Mouse (Mus musculus) neural tube, embryonic 11.5 days (tissue): ENCODE results near the gene Dazap1. TPM values are rescaled to one million over a fixed set of nuclear protein-coding genes. Genes with fewer than 3 reads are reported as not detected.

ENCODE experiments used
- ATAC-seq: fragments of 200-750 bp; cut with Nextera tagmentation; 2 replicates; pipeline ENCODE4 v1.8.0; 2017; ENCODE audit warnings: moderate number of reproducible peaks, mild to moderate bottlenecking, moderate TSS enrichment, moderate library complexity; ENCODE audit not compliant: insufficient read depth, low FRiP score, low TSS enrichment
- DNase-seq: peaks from one replicate; pipeline ENCODE4 v3.0.0-alpha.2; 2015; ENCODE audit warnings: low spot score
- H3K27ac ChIP-seq: fragments of 300-500 bp; sonication (generic); 2 replicates; pipeline ENCODE4 v1.5.1; 2014; ENCODE audit warnings: low read depth, mild to moderate bottlenecking, low read length
- H3K27me3 ChIP-seq: fragments of 300-500 bp; sonication (generic); 2 replicates; pipeline ENCODE4 v1.6.1; 2014; ENCODE audit warnings: mild to moderate bottlenecking, low read length, mixed read lengths; ENCODE audit not compliant: control insufficient read depth, insufficient read depth
- H3K36me3 ChIP-seq: fragments of 300-500 bp; sonication (generic); 2 replicates; pipeline ENCODE4 v1.6.1; 2014; ENCODE audit warnings: mild to moderate bottlenecking, low read length, moderate library complexity, mixed read lengths; ENCODE audit not compliant: control insufficient read depth, insufficient read depth
- H3K4me1 ChIP-seq: fragments of 300-500 bp; sonication (generic); 2 replicates; pipeline ENCODE4 v1.6.1; 2014; ENCODE audit warnings: low read length, mixed read lengths; ENCODE audit not compliant: control insufficient read depth, insufficient read depth
- H3K4me2 ChIP-seq: fragments of 300-500 bp; sonication (generic); 2 replicates; pipeline ENCODE4 v1.6.1; 2014; ENCODE audit warnings: low read depth, mild to moderate bottlenecking, moderate library complexity
- H3K4me3 ChIP-seq: fragments of 300-500 bp; sonication (generic); 2 replicates; pipeline ENCODE4 v1.5.1; 2014; ENCODE audit warnings: low read depth, low read length
- H3K9ac ChIP-seq: fragments of 300-500 bp; sonication (generic); 2 replicates; pipeline ENCODE4 v1.6.1; 2014; ENCODE audit warnings: mild to moderate bottlenecking, low read length
- H3K9me3 ChIP-seq: fragments of 300-500 bp; sonication (generic); 2 replicates; pipeline ENCODE4 v1.6.1; 2016; ENCODE audit warnings: low read length; ENCODE audit not compliant: control insufficient read depth
- WGBS: fragments of 180-500 bp; shearing (Covaris S2); extraction: QIAGEN DNeasy Blood & Tissue Kit; methylation state at CpG from one replicate; pipeline ENCODE4 v1.1.7; 2014; 5-methylcytosine and 5-hydroxymethylcytosine counted together
- polyA plus RNA-seq: library from polyadenylated mRNA; unstranded; fragments of >200 nt; fragmentation: Nextera tagmentation; extraction: Ambion mirVana; gene quantifications from 2 replicates; pipeline ENCODE4 v1.2.1, GENCODE M21; 2014

Gene Dazap1
- polyA plus RNA-seq, 1 experiment from 2014 or later, result 51.9 TPM

- peaks cover 12% of the 10 kb centered on the region for H3K4me1 ChIP-seq
- H3K4me2 ChIP-seq, result peak overlapping the region; percentile 26; the same call in 1 of the 2 replicates
- peak overlapping the region; percentile 8; the same call in 1 of the 2 replicates for H3K4me3 ChIP-seq
- DNase-seq, result no peak
- H3K27ac ChIP-seq, result no peak overlapping the region
- no peak for ATAC-seq
- H3K9me3 ChIP-seq, result no peaks in the 10 kb centered on the region
- peaks cover 12% of the 10 kb centered on the region for H3K27me3 ChIP-seq
- no peak overlapping the region for H3K9ac ChIP-seq
- H3K36me3 ChIP-seq, result peaks cover 26% of the 10 kb centered on the region
- WGBS, result 18% methylated on average over 12 of the region's 12 CpGs
Measured at GRCm38 (mm10) chr10:80304458-80304857, 43.2 kb downstream of the Dazap1 start.

- ATAC-seq, result no peak
- H3K27ac ChIP-seq, result no peak overlapping the region
- H3K36me3 ChIP-seq, result peaks cover 26% of the 10 kb centered on the region
- H3K9me3 ChIP-seq, result no peaks in the 10 kb centered on the region
- H3K4me1 ChIP-seq, result peaks cover 8% of the 10 kb centered on the region
- H3K9ac ChIP-seq, result no peak overlapping the region
- peak overlapping the region; percentile 26; the same call in 1 of the 2 replicates for H3K4me2 ChIP-seq
- WGBS, result 10% methylated on average over 25 of the region's 25 CpGs
- H3K27me3 ChIP-seq, result peaks cover 9% of the 10 kb centered on the region
- no peak for DNase-seq
- H3K4me3 ChIP-seq, result peak overlapping the region; percentile 8; the same call in 1 of the 2 replicates
Measured at GRCm38 (mm10) chr10:80304862-80305261, 43.6 kb downstream of the Dazap1 start.

- Histone ChIP-seq H3K27me3 (peaks cover 40% of the 10 kb centered on the region), H3K4me3 (no peak overlapping the region)
- WGBS, result 82% methylated on average over 16 of the region's 16 CpGs
Measured at GRCm38 (mm10) chr10:80311560-80311959, 50.3 kb downstream of the Dazap1 start.

GRCm38 (mm10) chr10:80312586-80313504, 51.6 kb downstream of the Dazap1 start:
- ATAC-seq (no peak), DNase-seq (no peak)
- 68% methylated on average over 54 of the region's 54 CpGs for WGBS
- Histone ChIP-seq H3K4me2 (no peak overlapping the region), H3K9ac (no peak overlapping the region), H3K9me3 (no peaks in the 10 kb centered on the region), H3K4me1 (peaks cover 3% of the 10 kb centered on the region), H3K36me3 (peaks cover 14% of the 10 kb centered on the region), H3K27ac (no peak overlapping the region), H3K27me3 (peaks cover 43% of the 10 kb centered on the region), H3K4me3 (no peak overlapping the region)

More at GRCm38 (mm10) chr10:80311560-80311959, 50.3 kb downstream of the Dazap1 start:
- DNase-seq, result no peak
- Histone ChIP-seq H3K9ac (no peak overlapping the region), H3K4me1 (peaks cover 3% of the 10 kb centered on the region; the same call in 1 of the 2 replicates), H3K9me3 (no peaks in the 10 kb centered on the region), H3K4me2 (no peak overlapping the region), H3K27ac (no peak overlapping the region), H3K36me3 (peaks cover 19% of the 10 kb centered on the region)
- no peak for ATAC-seq

GRCm38 (mm10) chr10:80313627-80314201, 52.4 kb downstream of the Dazap1 start:
- H3K9me3 ChIP-seq, result no peaks in the 10 kb centered on the region
- H3K4me3 ChIP-seq, result no peak overlapping the region
- DNase-seq (no peak), ATAC-seq (no peak)
- H3K4me1 ChIP-seq, result peaks cover 3% of the 10 kb centered on the region
- H3K4me2 ChIP-seq, result no peak overlapping the region
- H3K27me3 ChIP-seq, result peaks cover 43% of the 10 kb centered on the region
- peaks cover 9% of the 10 kb centered on the region for H3K36me3 ChIP-seq
- no peak overlapping the region for H3K27ac ChIP-seq
- 52% methylated on average over 18 of the region's 20 CpGs for WGBS
- no peak overlapping the region; the same call in 1 of the 2 replicates for H3K9ac ChIP-seq

GRCm38 (mm10) chr10:80314494-80315001, 53.3 kb downstream of the Dazap1 start:
- Histone ChIP-seq H3K9me3 (no peaks in the 10 kb centered on the region), H3K4me1 (peaks cover 6% of the 10 kb centered on the region), H3K4me3 (no peak overlapping the region), H3K36me3 (peaks cover 7% of the 10 kb centered on the region), H3K9ac (no peak overlapping the region), H3K27me3 (peaks cover 43% of the 10 kb centered on the region), H3K4me2 (no peak overlapping the region), H3K27ac (no peak overlapping the region)
- no peak for ATAC-seq
- WGBS, result 57% methylated on average over 16 of the region's 16 CpGs
- no peak for DNase-seq

- peaks cover 43% of the 10 kb centered on the region for H3K27me3 ChIP-seq
- H3K9ac ChIP-seq, result no peak overlapping the region
- DNase-seq, result no peak
- H3K36me3 ChIP-seq, result peaks cover 7% of the 10 kb centered on the region
- H3K4me1 ChIP-seq, result peaks cover 9% of the 10 kb centered on the region
- no peak overlapping the region for H3K4me3 ChIP-seq
- H3K27ac ChIP-seq, result no peak overlapping the region
- no peak for ATAC-seq
- WGBS, result 47% methylated on average over 27 of the region's 27 CpGs
- H3K9me3 ChIP-seq, result no peaks in the 10 kb centered on the region
- no peak overlapping the region for H3K4me2 ChIP-seq
Measured at GRCm38 (mm10) chr10:80315315-80315714, 54.0 kb downstream of the Dazap1 start.

GRCm38 (mm10) chr10:80316359-80316781, 55.1 kb downstream of the Dazap1 start:
- no peak for ATAC-seq
- no peak overlapping the region for H3K27ac ChIP-seq
- H3K36me3 ChIP-seq, result peaks cover 7% of the 10 kb centered on the region
- H3K4me3 ChIP-seq, result no peak overlapping the region
- no peaks in the 10 kb centered on the region for H3K9me3 ChIP-seq
- H3K27me3 ChIP-seq, result peaks cover 43% of the 10 kb centered on the region
- no peak overlapping the region for H3K9ac ChIP-seq
- DNase-seq, result no peak
- WGBS, result 27% methylated on average over 11 of the region's 11 CpGs
- peaks cover 9% of the 10 kb centered on the region for H3K4me1 ChIP-seq
- H3K4me2 ChIP-seq, result no peak overlapping the region
